Mouse (Mus musculus) liver, embryonic 15.5 days (tissue): Measurements from ENCODE around the gene Dmrtc2. TPM values are rescaled to one million over a fixed set of nuclear protein-coding genes. Genes with fewer than 3 reads are reported as not detected.

Source experiments
- ATAC-seq: fragments of 200-750 bp; cut with Nextera tagmentation; 2 replicates; pipeline ENCODE4 v1.8.0; 2017; ENCODE audit warnings: moderate number of reproducible peaks, mild to moderate bottlenecking, moderate library complexity; ENCODE audit not compliant: insufficient read depth
- H3K27ac ChIP-seq: fragments of 300-500 bp; sonication (generic); replicated peaks from 2 replicates; pipeline ENCODE4 v1.5.1; 2015; ENCODE audit warnings: mild to moderate bottlenecking, inconsistent platforms
- H3K27me3 ChIP-seq: fragments of 300-500 bp; sonication (generic); 2 replicates; pipeline ENCODE4 v1.6.1; 2015; ENCODE audit warnings: mild to moderate bottlenecking, inconsistent platforms
- H3K36me3 ChIP-seq: fragments of 300-500 bp; sonication (generic); replicated peaks from 2 replicates; pipeline ENCODE4 v1.6.1; 2015; ENCODE audit warnings: moderate library complexity, mild to moderate bottlenecking, inconsistent platforms
- H3K4me1 ChIP-seq: fragments of 300-500 bp; sonication (generic); replicated peaks from 2 replicates; pipeline ENCODE4 v1.6.1; 2015; ENCODE audit warnings: inconsistent platforms
- H3K4me2 ChIP-seq: fragments of 300-500 bp; sonication (generic); 2 replicates; pipeline ENCODE4 v1.6.1; 2015; ENCODE audit warnings: moderate library complexity, mild to moderate bottlenecking, inconsistent platforms
- H3K4me3 ChIP-seq: fragments of 300-500 bp; sonication (generic); replicated peaks from 2 replicates; pipeline ENCODE4 v1.5.1; 2015; ENCODE audit warnings: mild to moderate bottlenecking, inconsistent platforms
- H3K9ac ChIP-seq: fragments of 300-500 bp; sonication (generic); 2 replicates; pipeline ENCODE4 v1.6.1; 2015; ENCODE audit warnings: moderate library complexity, mild to moderate bottlenecking, inconsistent platforms
- H3K9me3 ChIP-seq: fragments of 300-500 bp; sonication (generic); replicated peaks from 2 replicates; pipeline ENCODE4 v1.6.1; 2016; ENCODE audit warnings: inconsistent platforms
- WGBS: fragments of 180-500 bp; shearing (Covaris S2); methylation state at CpG from one replicate; pipeline ENCODE4 v1.1.7; 2015; ENCODE audit warnings: mixed read lengths; ENCODE audit not compliant: insufficient replicate concordance; 5-methylcytosine and 5-hydroxymethylcytosine counted together
- polyA plus RNA-seq: library from polyadenylated mRNA; unstranded; fragments of >200 nt; fragmentation: Nextera tagmentation; extraction: Ambion mirVana; gene quantifications from 2 replicates; pipeline ENCODE4 v1.2.1, GENCODE M21; 2015

Dmrtc2 gene
- polyA plus RNA-seq, 1 experiment from 2014 or later, result not detected

DNA sequence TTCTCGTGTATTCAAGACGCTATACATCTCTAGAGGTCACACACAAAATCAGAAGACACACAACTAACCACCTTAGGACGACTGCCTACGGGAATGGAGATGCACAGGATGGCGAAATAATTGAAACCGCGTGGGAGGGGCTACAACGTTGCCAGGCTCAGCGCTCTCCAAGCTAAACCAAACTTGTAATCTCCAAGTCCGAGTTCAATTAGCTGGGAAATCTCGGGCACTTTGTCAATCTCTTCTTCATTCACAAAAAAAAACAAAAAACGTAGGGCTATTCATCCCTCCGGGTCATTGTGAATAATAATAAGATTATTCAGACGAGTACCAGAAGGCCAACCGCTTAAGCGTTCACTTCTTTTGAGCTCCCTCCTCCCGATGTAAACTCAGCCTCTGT, 777 bp upstream of the Dmrtc2 start:
- no peaks in the 10 kb centered on the region for H3K9me3 ChIP-seq
- 56% methylated on average over 17 of the region's 17 CpGs for WGBS
- no peaks in the 10 kb centered on the region for H3K36me3 ChIP-seq
- H3K4me3 ChIP-seq, result no peak overlapping the region
- peaks cover 11% of the 10 kb centered on the region for H3K4me1 ChIP-seq
- no peak overlapping the region for H3K9ac ChIP-seq
- no peak overlapping the region for H3K27ac ChIP-seq
- no peak overlapping the region for H3K4me2 ChIP-seq
- H3K27me3 ChIP-seq, result peaks cover 71% of the 10 kb centered on the region
- ATAC-seq, result no peak

DNA sequence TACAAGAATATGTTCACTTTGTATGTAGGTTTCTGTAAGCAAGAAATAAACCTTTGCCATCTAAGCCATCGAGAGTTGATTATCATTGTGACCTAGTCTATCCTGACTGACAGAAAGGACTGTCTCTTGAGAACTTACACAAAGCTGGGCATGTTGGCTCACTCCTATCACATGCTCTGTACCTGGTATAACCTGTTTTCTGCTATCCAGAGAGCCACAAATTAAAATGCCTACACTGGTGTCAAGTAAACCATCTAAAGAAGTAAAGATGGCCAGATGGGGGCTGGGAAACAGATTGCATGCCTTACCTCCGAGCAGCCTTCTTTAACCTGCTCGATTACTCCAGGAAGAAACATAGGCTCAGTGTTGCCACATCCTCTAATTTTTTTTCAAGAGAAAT, 7.7 kb downstream of the Dmrtc2 start:
- Histone ChIP-seq H3K4me3 (no peak overlapping the region), H3K9me3 (no peaks in the 10 kb centered on the region), H3K36me3 (no peaks in the 10 kb centered on the region), H3K4me2 (no peak overlapping the region), H3K27me3 (peaks cover 33% of the 10 kb centered on the region), H3K27ac (no peak overlapping the region), H3K4me1 (no peaks in the 10 kb centered on the region), H3K9ac (no peak overlapping the region)
- ATAC-seq, result no peak
- WGBS, result 53% methylated on average over 3 of the region's 3 CpGs

DNA sequence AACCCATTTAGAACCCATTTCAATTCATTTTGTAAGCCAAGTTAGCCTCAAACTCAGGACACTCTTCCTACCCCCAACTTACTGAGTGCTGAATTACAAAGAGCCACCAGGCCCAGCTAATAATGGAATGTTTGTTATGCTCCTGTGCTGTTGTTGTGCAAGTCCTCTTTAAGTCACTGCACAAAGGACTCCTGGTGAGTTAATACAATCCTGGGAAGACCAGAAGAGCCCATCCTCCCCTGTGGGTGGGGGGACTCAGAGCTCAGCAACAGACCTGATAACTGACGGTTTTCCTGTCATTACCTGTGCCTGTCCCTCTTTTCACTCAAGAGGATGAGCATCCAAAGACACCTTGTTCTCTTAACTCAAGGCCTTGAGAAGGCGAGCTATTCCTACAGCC, 9.8 kb downstream of the Dmrtc2 start:
- WGBS, result 59% methylated on average over 2 of the region's 2 CpGs
- no peak overlapping the region for H3K4me2 ChIP-seq
- H3K36me3 ChIP-seq, result no peaks in the 10 kb centered on the region
- H3K4me1 ChIP-seq, result peaks cover 6% of the 10 kb centered on the region
- H3K27ac ChIP-seq, result no peak overlapping the region
- H3K9ac ChIP-seq, result no peak overlapping the region
- H3K4me3 ChIP-seq, result no peak overlapping the region
- H3K9me3 ChIP-seq, result no peaks in the 10 kb centered on the region
- ATAC-seq, result no peak
- peaks cover 19% of the 10 kb centered on the region for H3K27me3 ChIP-seq

DNA sequence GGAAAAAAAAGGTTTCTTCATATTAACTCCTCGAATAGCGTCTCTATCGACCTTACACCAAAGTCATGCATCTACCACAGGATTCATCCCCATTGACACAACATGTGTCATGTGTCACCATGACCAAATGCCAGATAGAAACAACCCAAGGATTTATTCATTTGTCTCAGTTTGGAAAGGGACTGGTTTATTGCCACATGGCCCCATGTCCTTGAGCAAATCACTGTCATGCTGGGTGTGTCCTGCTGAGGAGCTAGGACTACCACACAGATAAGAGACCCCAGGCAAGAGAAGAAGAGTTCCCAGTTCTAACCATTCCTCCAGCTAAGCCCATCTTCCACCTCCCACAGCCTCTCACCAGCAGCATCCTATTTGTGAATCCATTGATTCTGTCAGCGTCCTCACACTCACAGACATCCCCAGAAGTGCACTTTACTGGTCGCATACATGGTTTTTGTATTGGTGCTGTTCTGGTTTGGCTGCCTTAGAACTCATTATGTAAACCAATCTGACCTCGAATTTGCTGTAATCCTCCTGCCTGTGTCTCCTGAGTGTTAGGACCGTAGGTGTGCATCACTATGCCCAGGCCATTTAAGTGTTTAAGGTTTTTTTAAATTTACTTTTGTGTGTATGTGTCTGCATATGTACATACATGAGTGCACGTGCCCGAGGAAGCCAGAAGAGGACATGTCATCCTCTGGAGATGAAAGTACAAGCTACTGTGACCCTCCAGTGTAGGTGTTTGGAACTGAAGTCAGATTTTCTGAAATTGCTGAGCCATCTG, 12.8 kb downstream of the Dmrtc2 start:
- no peak overlapping the region for H3K4me3 ChIP-seq
- H3K4me1 ChIP-seq, result peaks cover 29% of the 10 kb centered on the region
- H3K27me3 ChIP-seq, result 0 out of 2 replicates have a peak, but pooled peaks cover 3% of the 10 kb centered on the region
- H3K9ac ChIP-seq, result no peak overlapping the region
- H3K9me3 ChIP-seq, result no peaks in the 10 kb centered on the region
- no peak for ATAC-seq
- 81% methylated on average over 9 of the region's 9 CpGs for WGBS
- no peak overlapping the region for H3K27ac ChIP-seq
- peaks cover 24% of the 10 kb centered on the region for H3K36me3 ChIP-seq
- no peak overlapping the region for H3K4me2 ChIP-seq

DNA sequence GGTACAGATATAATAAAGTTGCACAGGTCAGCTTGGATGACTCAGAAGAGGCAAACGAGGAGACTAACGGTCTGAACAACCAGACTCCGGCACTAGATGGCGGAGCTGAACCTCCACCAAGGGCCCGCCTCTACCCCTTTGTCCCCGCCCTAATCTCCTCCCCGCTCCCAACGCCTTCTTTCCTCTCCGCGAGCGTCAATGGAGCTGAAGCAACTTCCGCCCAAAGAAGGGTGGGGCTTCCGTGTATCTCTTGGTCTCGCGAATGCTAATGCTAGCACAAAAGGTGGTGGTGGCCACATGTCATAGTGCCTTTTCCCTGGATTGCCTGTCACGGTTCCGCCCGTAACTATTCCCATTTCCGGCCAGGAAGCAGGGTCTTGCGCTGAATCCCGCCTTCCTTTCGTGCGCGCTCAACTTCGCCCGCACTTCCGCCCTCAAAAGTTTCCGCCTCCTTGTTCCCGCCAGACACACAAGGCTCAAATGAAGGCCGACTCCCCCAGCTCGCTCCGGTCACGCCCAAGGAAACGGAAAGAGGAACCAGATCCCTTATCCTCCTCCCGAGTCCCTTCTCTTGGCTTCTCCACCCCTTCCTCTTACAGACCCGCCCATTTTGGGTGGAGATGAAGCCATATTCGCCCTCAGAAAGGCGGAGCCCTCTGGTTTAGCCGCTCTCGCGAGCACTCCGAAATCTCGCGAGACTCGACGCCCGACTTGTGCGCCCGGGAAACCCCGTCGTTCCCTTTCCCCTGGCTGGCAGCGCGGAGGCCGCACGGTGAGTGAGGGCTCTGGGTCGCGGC, 14.2 kb downstream of the Dmrtc2 start, which contains the start of gene Rps19:
TSS of gene Rps19 (plus strand) at position 476 of the 797 bp plus-strand sequence.
- WGBS, result under 1% methylated on average over 57 of the region's 57 CpGs
- ATAC-seq, result peak; percentile 93
- peak within 1 kb of the TSS; percentile 87 for H3K4me3 ChIP-seq
- peaks cover 39% of the 10 kb centered on the region for H3K36me3 ChIP-seq
- peak within 1 kb of the TSS; percentile 91 for H3K9ac ChIP-seq
- no peaks in the 10 kb centered on the region for H3K9me3 ChIP-seq
- peaks cover 42% of the 10 kb centered on the region for H3K4me1 ChIP-seq
- H3K27me3 ChIP-seq, result 0 out of 2 replicates have a peak, but pooled peaks cover 3% of the 10 kb centered on the region
- H3K27ac ChIP-seq, result peak within 1 kb of the TSS; percentile 95
- H3K4me2 ChIP-seq, result peak within 1 kb of the TSS; percentile 84

DNA sequence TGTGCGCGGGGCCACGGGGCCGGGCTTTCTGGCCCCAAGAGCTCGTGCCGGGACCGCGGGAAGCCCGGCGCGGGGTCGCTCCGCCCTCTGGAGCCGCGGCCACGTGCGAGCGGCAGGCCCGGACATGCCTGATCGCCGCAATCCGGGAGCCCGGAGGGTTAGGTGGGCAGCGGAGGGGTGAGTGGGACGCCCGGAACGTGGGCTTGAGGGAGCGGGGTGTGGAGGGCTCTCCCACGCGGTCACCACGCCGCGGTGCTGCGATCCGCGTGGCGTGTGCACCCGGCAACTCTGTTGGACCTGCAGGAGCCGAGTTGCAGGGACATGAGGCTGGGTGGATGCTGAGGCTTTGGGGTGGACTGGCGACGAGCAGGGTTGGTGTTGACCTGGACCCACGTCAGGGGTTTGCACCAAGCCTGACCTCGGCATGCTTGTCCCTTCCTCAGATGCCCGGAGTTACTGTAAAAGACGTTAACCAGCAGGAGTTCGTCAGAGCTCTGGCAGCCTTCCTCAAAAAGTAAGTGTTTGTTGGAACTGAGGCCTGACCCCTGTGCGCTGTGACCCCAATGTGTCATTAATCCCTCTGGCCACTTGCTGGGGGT, 14.9 kb downstream of the Dmrtc2 start:
- peak overlapping the region; percentile 91 for H3K9ac ChIP-seq
- no peaks in the 10 kb centered on the region for H3K27me3 ChIP-seq
- H3K4me2 ChIP-seq, result peak overlapping the region; percentile 84
- ATAC-seq, result 0 out of 2 replicates have a peak, but pooled peaks have one; percentile 0
- H3K4me3 ChIP-seq, result peak overlapping the region; percentile 87
- H3K4me1 ChIP-seq, result peaks cover 42% of the 10 kb centered on the region
- H3K36me3 ChIP-seq, result peaks cover 46% of the 10 kb centered on the region
- H3K27ac ChIP-seq, result peak overlapping the region; percentile 95
- H3K9me3 ChIP-seq, result no peaks in the 10 kb centered on the region
- under 1% methylated on average over 47 of the region's 47 CpGs for WGBS

DNA sequence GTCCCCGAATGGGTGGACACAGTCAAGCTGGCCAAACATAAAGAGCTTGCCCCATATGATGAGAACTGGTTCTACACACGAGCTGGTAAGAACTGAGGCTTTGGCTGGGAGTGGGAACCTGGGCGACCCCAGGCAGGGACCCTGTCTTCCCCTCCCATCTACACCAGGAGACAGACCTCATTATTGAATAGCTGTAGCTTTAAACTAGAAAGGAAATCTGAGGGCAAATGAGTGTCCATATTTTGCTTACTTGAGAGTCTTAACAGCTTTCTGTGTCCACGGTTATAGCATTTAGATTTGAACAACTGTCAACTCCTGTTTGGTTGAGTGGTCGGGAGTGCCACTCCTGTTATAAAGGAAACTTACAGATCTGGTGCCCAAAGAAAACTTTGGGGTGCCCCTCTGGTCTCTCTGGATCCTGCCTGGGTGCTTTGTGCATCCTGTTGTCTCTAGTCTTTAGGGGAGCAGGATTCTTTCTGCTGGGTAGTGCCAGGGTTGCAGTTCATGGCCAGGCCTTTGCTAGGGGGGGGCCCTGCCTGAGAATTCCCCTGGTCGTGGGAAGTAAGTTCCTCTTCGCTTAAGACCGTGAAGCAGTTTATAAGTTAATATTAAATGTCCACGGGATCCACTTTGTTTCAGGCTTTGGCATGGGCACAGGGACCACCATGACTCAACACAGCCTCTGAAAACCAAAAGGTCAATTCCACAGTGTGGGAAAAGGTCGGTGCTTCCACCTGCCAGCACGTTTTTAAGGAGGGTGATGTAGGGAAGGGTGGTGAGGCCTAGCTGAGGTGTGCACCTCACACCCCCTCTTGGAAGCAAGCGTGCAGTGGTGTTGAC, 15.8 kb downstream of the Dmrtc2 start:
- Histone ChIP-seq H3K9ac (peak overlapping the region; percentile 91), H3K4me3 (peak overlapping the region; percentile 87), H3K27ac (peak overlapping the region; percentile 95), H3K4me1 (peaks cover 44% of the 10 kb centered on the region), H3K9me3 (no peaks in the 10 kb centered on the region), H3K36me3 (peaks cover 54% of the 10 kb centered on the region), H3K4me2 (peak overlapping the region; percentile 84), H3K27me3 (no peaks in the 10 kb centered on the region)
- 11% methylated on average over 12 of the region's 12 CpGs for WGBS
- no peak for ATAC-seq

DNA sequence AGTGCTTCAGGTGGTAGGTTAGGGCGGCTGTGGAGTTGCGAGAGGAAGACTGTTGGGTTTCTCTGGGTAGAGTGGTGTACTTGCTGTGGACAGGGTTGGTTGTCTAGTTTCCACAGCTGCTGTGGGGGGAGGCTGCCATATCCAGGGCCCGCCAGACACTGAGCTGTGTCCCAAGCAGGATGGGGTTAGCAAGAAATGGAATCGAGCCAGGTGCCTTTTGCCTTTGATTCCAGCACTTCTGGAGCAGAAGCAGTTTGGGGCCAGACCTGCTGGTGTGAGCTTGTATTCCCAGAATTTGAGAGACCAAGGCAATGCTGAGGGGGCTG, 16.4 kb downstream of the Dmrtc2 start:
- peak overlapping the region; percentile 91 for H3K9ac ChIP-seq
- H3K9me3 ChIP-seq, result no peaks in the 10 kb centered on the region
- no peak for ATAC-seq
- no peaks in the 10 kb centered on the region for H3K27me3 ChIP-seq
- H3K4me2 ChIP-seq, result peak overlapping the region; percentile 84
- H3K4me1 ChIP-seq, result peaks cover 45% of the 10 kb centered on the region
- WGBS, result 16% methylated on average over 4 of the region's 4 CpGs
- H3K27ac ChIP-seq, result peak overlapping the region; percentile 95
- H3K4me3 ChIP-seq, result peak overlapping the region; percentile 87
- H3K36me3 ChIP-seq, result peaks cover 60% of the 10 kb centered on the region

DNA sequence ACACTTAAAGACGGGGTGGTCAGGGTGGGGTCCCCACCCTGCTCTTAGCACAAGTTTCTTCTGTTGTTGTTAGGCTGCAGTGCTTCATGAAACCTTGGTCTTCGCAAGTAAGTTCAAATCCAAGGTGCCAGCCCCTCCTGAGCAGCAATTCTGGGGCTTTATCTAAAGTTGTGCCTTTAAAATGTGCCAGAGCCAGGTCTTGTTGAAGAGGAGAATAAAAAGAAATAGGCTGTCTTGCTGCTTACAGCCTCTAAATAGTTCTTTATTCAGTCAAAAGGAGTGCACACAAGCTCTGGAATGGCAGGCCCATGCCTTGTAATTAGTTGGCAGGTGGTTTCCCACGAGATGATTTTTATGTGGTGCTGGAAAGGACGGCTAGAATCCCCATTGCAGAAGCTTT, 17.2 kb downstream of the Dmrtc2 start:
- no peak for ATAC-seq
- Histone ChIP-seq H3K9ac (peak overlapping the region; percentile 91), H3K4me2 (peak overlapping the region; percentile 84), H3K4me3 (peak overlapping the region; percentile 87), H3K27me3 (no peaks in the 10 kb centered on the region), H3K9me3 (no peaks in the 10 kb centered on the region), H3K36me3 (peaks cover 61% of the 10 kb centered on the region), H3K27ac (peak overlapping the region; percentile 95; the same call in 1 of the 2 replicates), H3K4me1 (peaks cover 45% of the 10 kb centered on the region)
- 52% methylated on average over 4 of the region's 4 CpGs for WGBS

DNA sequence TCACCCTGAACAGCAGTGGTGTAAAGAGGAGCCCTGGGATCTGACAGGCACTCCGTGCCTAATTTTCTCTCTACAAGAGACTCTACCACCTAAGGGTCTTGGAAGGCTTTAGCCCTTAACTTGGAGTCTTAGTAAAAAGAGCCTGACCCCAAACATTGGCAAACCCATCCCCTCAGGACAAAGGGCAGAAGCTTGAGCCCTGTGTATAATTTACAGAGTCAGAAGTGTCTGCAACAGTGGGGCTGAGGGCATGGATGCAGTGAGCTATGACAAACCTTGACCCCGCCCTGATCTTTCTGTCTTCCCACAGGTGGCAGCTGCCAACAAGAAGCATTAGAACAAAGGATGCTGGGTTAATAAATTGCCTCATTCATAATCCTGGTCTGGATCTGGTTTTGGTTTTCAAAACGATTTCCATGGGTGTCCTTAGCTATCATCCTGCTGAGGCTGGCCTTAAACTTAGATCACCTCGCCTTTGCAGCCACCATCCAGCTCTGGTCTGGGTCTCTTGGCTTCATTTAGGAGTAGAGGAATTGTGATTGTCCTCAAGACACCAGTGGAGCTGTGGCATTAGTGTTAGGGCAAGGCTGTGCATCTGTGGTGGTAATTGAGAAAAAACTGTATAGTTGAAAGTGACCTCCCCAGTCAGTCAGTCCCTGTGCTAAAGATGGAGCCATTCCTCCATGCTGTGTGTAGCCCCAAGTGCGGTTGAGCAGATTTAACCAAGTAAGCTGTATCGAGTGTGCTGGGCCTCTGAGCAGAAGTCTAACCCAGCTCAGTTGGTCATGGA, 19.8 kb downstream of the Dmrtc2 start:
- Histone ChIP-seq H3K4me3 (no peak overlapping the region), H3K4me1 (peaks cover 39% of the 10 kb centered on the region), H3K4me2 (no peak overlapping the region), H3K9ac (no peak overlapping the region), H3K36me3 (peaks cover 61% of the 10 kb centered on the region), H3K9me3 (no peaks in the 10 kb centered on the region), H3K27ac (peak overlapping the region; percentile 16), H3K27me3 (no peaks in the 10 kb centered on the region)
- 0 out of 2 replicates have a peak, but pooled peaks have one; percentile 5 for ATAC-seq
- 75% methylated on average over 6 of the region's 6 CpGs for WGBS
